Mouse (Mus musculus) G1E (cell line): ENCODE results near the gene Snapc3.

Experiments used
- CTCF ChIP-seq: IDR thresholded peaks from 2 replicates; pipeline ENCODE4 v1.5.1; 2012; ENCODE audit warnings: low read depth, low read length, inconsistent platforms, mixed read lengths
- POLR2AphosphoS5 ChIP-seq: IDR thresholded peaks from 2 replicates; pipeline ENCODE4 v1.6.1; 2012; ENCODE audit warnings: low read depth, low read length, inconsistent platforms; ENCODE audit not compliant: insufficient replicate concordance
- TAL1 ChIP-seq: conservative IDR thresholded peaks from 2 replicates; pipeline ENCODE4 v1.6.1; 2012; ENCODE audit warnings: low read depth, low read length, inconsistent platforms, mixed read lengths

DNA sequence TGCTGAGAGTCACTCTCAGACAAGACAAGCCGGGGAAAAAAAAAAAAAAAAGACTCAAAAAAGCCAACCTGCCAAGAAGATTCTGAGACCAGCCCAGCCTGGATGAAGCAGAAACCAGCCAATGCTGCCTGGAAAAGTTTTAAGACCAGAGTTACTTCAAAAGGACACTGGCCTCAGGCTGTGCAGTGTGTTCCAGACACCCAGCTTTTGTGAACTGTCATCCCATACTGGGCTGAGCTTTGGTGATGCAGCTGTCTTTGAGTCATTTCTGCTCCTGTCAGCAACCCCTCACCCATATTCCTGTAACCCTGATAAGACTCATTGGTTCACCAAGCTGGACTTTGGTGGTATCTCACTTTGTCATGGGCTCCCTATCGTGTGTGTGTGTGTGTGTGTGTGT is 95.1 kb downstream of the Snapc3 start:
- TF ChIP-seq CTCF, result no peak
- no peak for TF ChIP-seq POLR2AphosphoS5
- no peak for TF ChIP-seq TAL1
